Mouse (Mus musculus): ENCODE results near the gene Cdk5r1. TPM values are rescaled to one million over a fixed set of nuclear protein-coding genes. Genes with fewer than 3 reads are reported as not detected.

The Cdk5r1 gene
- total RNA-seq (2014; rRNA removed) (355 and 367 TPM in 2 replicates), polyA plus RNA-seq (2015; fragmentation: Nextera tagmentation; extraction: Ambion mirVana) (65.1 and 69.3 TPM in 2 replicates)

GRCm38 (mm10) chr11:80476222-80477189, at the start of gene Cdk5r1:
Gene Cdk5r1 (plus strand): TSS chr11:80477023.
- peak; percentile 91 for ATAC-seq
- H3K4me1 ChIP-seq (ENCODE audit: insufficient read depth, low read length), result peaks cover 5% of the 10 kb centered on the region; the same call in 1 of the 2 replicates
- no peaks in the 10 kb centered on the region for H3K9me3 ChIP-seq (ENCODE audit: low read length)
- peak within 1 kb of the TSS; percentile 87 for H3K4me2 ChIP-seq (ENCODE audit: low read depth, low read length)
- no peaks in the 10 kb centered on the region; the same call in 1 of the 2 replicates for H3K36me3 ChIP-seq (ENCODE audit: insufficient read depth, low read length)
- under 1% methylated on average over 87 of the region's 116 CpGs for WGBS
- DNase-seq (ENCODE audit: low spot score), result peak; percentile 98
- TF ChIP-seq CTCF (IDR thresholded peaks at IDR 0.05; ENCODE audit: low read depth), result peak; percentile 51
- peak within 1 kb of the TSS; percentile 95 for H3K9ac ChIP-seq (replicated peaks; ENCODE audit: low read length)
- H3K27me3 ChIP-seq (ENCODE audit: insufficient read depth, low read length), result no peaks in the 10 kb centered on the region
- peak within 1 kb of the TSS; percentile 97 for H3K27ac ChIP-seq
- H3K4me3 ChIP-seq (ENCODE audit: low read length), result peak within 1 kb of the TSS; percentile 91

GRCm38 (mm10) chr11:80428381-80429008, 48.3 kb upstream of the Cdk5r1 start, which contains the start of gene Psmd11:
Gene Psmd11 (plus strand): TSS chr11:80428615.
- Histone ChIP-seq H3K4me2 (ENCODE audit: low read depth, low read length) (peak within 1 kb of the TSS; percentile 79), H3K27ac (peak within 1 kb of the TSS; percentile 90), H3K4me3 (ENCODE audit: low read length) (peak within 1 kb of the TSS; percentile 99), H3K9ac (replicated peaks; ENCODE audit: low read length) (peak within 1 kb of the TSS; percentile 91), H3K9me3 (ENCODE audit: low read length) (no peaks in the 10 kb centered on the region), H3K27me3 (ENCODE audit: insufficient read depth, low read length) (no peaks in the 10 kb centered on the region), H3K4me1 (ENCODE audit: insufficient read depth, low read length) (peaks cover 5% of the 10 kb centered on the region; the same call in 1 of the 2 replicates), H3K36me3 (ENCODE audit: insufficient read depth, low read length) (0 out of 2 replicates have a peak, but pooled peaks cover 12% of the 10 kb centered on the region)
- WGBS, result under 1% methylated on average over 50 of the region's 58 CpGs
- DNase-seq (ENCODE audit: low spot score), result peak; percentile 99
- peak; percentile 82 for TF ChIP-seq CTCF (IDR thresholded peaks at IDR 0.05; ENCODE audit: low read depth)
- peak; percentile 100 for ATAC-seq

- peak overlapping the region; percentile 91 for H3K9ac ChIP-seq (replicated peaks; ENCODE audit: low read length)
- H3K4me3 ChIP-seq (ENCODE audit: low read length), result peak overlapping the region; percentile 99
- H3K9me3 ChIP-seq (ENCODE audit: low read length), result no peaks in the 10 kb centered on the region
- TF ChIP-seq CTCF (IDR thresholded peaks at IDR 0.05; ENCODE audit: low read depth), result no peak
- H3K4me2 ChIP-seq (ENCODE audit: low read depth, low read length), result peak overlapping the region; percentile 79
- H3K36me3 ChIP-seq (ENCODE audit: insufficient read depth, low read length), result 0 out of 2 replicates have a peak, but pooled peaks cover 14% of the 10 kb centered on the region
- DNase-seq (ENCODE audit: low spot score) (no peak), ATAC-seq (no peak)
- peaks cover 5% of the 10 kb centered on the region; the same call in 1 of the 2 replicates for H3K4me1 ChIP-seq (ENCODE audit: insufficient read depth, low read length)
- WGBS, result 0% methylated on average over 36 of the region's 37 CpGs
- no peaks in the 10 kb centered on the region for H3K27me3 ChIP-seq (ENCODE audit: insufficient read depth, low read length)
- peak overlapping the region; percentile 90 for H3K27ac ChIP-seq
Measured at GRCm38 (mm10) chr11:80429009-80429475, 47.8 kb upstream of the Cdk5r1 start.

GRCm38 (mm10) chr11:80429500-80430166, 47.2 kb upstream of the Cdk5r1 start:
- Histone ChIP-seq H3K4me3 (ENCODE audit: low read length) (peak overlapping the region; percentile 99), H3K9ac (replicated peaks; ENCODE audit: low read length) (peak overlapping the region; percentile 91), H3K4me1 (ENCODE audit: insufficient read depth, low read length) (peaks cover 5% of the 10 kb centered on the region; the same call in 1 of the 2 replicates), H3K4me2 (ENCODE audit: low read depth, low read length) (peak overlapping the region; percentile 79), H3K36me3 (ENCODE audit: insufficient read depth, low read length) (0 out of 2 replicates have a peak, but pooled peaks cover 14% of the 10 kb centered on the region), H3K9me3 (ENCODE audit: low read length) (no peaks in the 10 kb centered on the region), H3K27ac (no peak overlapping the region), H3K27me3 (ENCODE audit: insufficient read depth, low read length) (no peaks in the 10 kb centered on the region)
- TF ChIP-seq CTCF (IDR thresholded peaks at IDR 0.05; ENCODE audit: low read depth), result no peak
- DNase-seq (ENCODE audit: low spot score), result no peak
- 61% methylated on average over 14 of the region's 14 CpGs for WGBS
- ATAC-seq, result no peak

- peaks cover 5% of the 10 kb centered on the region; the same call in 1 of the 2 replicates for H3K4me1 ChIP-seq (ENCODE audit: insufficient read depth, low read length)
- H3K36me3 ChIP-seq (ENCODE audit: insufficient read depth, low read length), result 0 out of 2 replicates have a peak, but pooled peaks cover 14% of the 10 kb centered on the region
- no peak for DNase-seq (ENCODE audit: low spot score)
- no peak overlapping the region for H3K27ac ChIP-seq
- no peak for TF ChIP-seq CTCF (IDR thresholded peaks at IDR 0.05; ENCODE audit: low read depth)
- no peak overlapping the region for H3K4me3 ChIP-seq (ENCODE audit: low read length)
- no peak overlapping the region for H3K4me2 ChIP-seq (ENCODE audit: low read depth, low read length)
- no peaks in the 10 kb centered on the region for H3K9me3 ChIP-seq (ENCODE audit: low read length)
- no peak overlapping the region for H3K9ac ChIP-seq (replicated peaks; ENCODE audit: low read length)
- no peak for ATAC-seq
- no peaks in the 10 kb centered on the region for H3K27me3 ChIP-seq (ENCODE audit: insufficient read depth, low read length)
- 93% methylated on average over 3 of the region's 3 CpGs for WGBS
Measured at GRCm38 (mm10) chr11:80430366-80430910, 46.4 kb upstream of the Cdk5r1 start.

All from hindbrain, postnatal 0 days (tissue).